Mouse (Mus musculus) embryonic facial prominence, embryonic 11.5 days (tissue): ENCODE measurements around the gene Vtn. TPM values are rescaled to one million over a fixed set of nuclear protein-coding genes. Genes with fewer than 3 reads are reported as not detected.
A peak's percentile ranks its signal among the peaks of the same experiment; 100 is the strongest.

Experiments
- ATAC-seq: fragments of 200-750 bp; cut with Nextera tagmentation; replicated peaks from 2 replicates; pipeline ENCODE4 v1.8.0; 2017; ENCODE audit warnings: low read depth; ENCODE audit not compliant: insufficient number of reproducible peaks, low FRiP score, low TSS enrichment
- DNase-seq: peaks from one replicate; pipeline ENCODE4 v3.0.0-alpha.2; 2015; ENCODE audit warnings: low spot score
- H3K27ac ChIP-seq: fragments of 300-500 bp; sonication (generic); replicated peaks from 2 replicates; pipeline ENCODE4 v1.5.1; 2014; ENCODE audit warnings: mild to moderate bottlenecking, low read depth, low read length, control low read depth
- H3K27me3 ChIP-seq: fragments of 300-500 bp; sonication (generic); 2 replicates; pipeline ENCODE4 v1.6.1; 2014; ENCODE audit warnings: mild to moderate bottlenecking, low read length, moderate library complexity, mixed read lengths; ENCODE audit not compliant: control insufficient read depth, insufficient read depth
- H3K36me3 ChIP-seq: fragments of 300-500 bp; sonication (generic); replicated peaks from 2 replicates; pipeline ENCODE4 v1.6.1; 2014; ENCODE audit warnings: low read depth, mild to moderate bottlenecking, low read length, moderate library complexity, mixed read lengths; ENCODE audit not compliant: control insufficient read depth, insufficient read depth
- H3K4me1 ChIP-seq: fragments of 300-500 bp; sonication (generic); 2 replicates; pipeline ENCODE4 v1.6.1; 2014; ENCODE audit warnings: low read length, mixed read lengths; ENCODE audit not compliant: control insufficient read depth, insufficient read depth
- H3K4me2 ChIP-seq: fragments of 300-500 bp; sonication (generic); 2 replicates; pipeline ENCODE4 v1.6.1; 2014; ENCODE audit warnings: low read depth, mild to moderate bottlenecking, control low read depth, low read length, moderate library complexity
- H3K4me3 ChIP-seq: fragments of 300-500 bp; sonication (generic); 2 replicates; pipeline ENCODE4 v1.5.1; 2014; ENCODE audit warnings: low read depth, low read length, control low read depth
- H3K9ac ChIP-seq: fragments of 300-500 bp; sonication (generic); replicated peaks from 2 replicates; pipeline ENCODE4 v1.6.1; 2014; ENCODE audit warnings: mild to moderate bottlenecking, control low read depth, low read length
- H3K9me3 ChIP-seq: fragments of 300-500 bp; sonication (generic); replicated peaks from 2 replicates; pipeline ENCODE4 v1.6.1; 2016; ENCODE audit warnings: mild to moderate bottlenecking, low read length, inconsistent platforms, mixed read lengths; ENCODE audit not compliant: control insufficient read depth
- WGBS: fragments of 180-500 bp; shearing (Covaris S2); extraction: QIAGEN DNeasy Blood & Tissue Kit; methylation state at CpG from one replicate; pipeline ENCODE4 v1.1.7; 2014; 5-methylcytosine and 5-hydroxymethylcytosine counted together
- polyA plus RNA-seq: library from polyadenylated mRNA; unstranded; fragments of >200 nt; fragmentation: Nextera tagmentation; extraction: Ambion mirVana; gene quantifications from 2 replicates; pipeline ENCODE4 v1.2.1, GENCODE M21; 2014

The Vtn gene
- polyA plus RNA-seq, 1 experiment from 2014 or later: 30.4 TPM

DNA sequence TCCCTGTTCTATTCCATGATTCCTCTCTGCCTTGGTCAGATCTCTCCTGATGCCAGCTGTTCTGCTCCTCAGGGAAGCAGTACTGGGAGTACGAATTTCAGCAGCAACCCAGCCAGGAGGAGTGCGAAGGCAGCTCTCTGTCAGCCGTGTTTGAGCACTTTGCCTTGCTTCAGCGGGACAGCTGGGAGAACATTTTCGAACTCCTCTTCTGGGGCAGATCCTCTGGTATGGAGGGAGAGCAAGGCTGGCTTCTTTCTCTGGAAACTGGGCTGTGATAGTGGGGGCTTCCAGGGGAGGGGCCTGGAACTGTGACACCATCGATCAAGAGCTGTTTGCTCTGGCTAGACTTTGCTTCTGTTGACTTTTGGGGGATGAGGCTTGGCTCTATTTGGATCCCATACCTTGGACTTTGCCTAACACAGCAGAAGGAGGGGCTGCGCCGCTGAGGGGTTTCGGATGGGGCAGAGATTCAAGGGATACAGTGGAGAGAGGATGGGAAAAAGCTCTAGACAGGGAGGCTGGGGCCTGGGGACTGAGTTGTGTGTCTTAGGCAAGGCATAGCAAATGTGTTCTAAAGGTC, 1.8 kb downstream of the Vtn start:
- DNase-seq (no peak), ATAC-seq (no peak)
- Histone ChIP-seq H3K27ac (no peak overlapping the region), H3K27me3 (peaks cover 16% of the 10 kb centered on the region), H3K4me1 (peaks cover 3% of the 10 kb centered on the region; the same call in 1 of the 2 replicates), H3K4me3 (no peak overlapping the region), H3K4me2 (no peak overlapping the region), H3K9me3 (no peaks in the 10 kb centered on the region), H3K36me3 (no peaks in the 10 kb centered on the region), H3K9ac (no peak overlapping the region)
- 82% methylated on average over 9 of the region's 9 CpGs for WGBS

DNA sequence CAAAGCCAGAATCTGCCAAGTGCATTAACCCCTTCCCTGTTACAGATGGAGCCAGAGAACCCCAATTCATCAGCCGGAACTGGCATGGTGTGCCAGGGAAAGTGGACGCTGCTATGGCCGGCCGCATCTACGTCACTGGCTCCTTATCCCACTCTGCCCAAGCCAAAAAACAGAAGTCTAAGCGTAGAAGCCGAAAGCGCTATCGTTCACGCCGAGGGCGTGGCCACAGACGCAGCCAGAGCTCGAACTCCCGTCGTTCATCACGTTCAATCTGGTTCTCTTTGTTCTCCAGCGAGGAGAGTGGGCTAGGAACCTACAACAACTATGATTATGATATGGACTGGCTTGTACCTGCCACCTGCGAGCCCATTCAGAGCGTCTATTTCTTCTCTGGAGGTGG, 2.6 kb downstream of the Vtn start:
- no peak overlapping the region for H3K27ac ChIP-seq
- no peak overlapping the region for H3K4me3 ChIP-seq
- no peaks in the 10 kb centered on the region for H3K36me3 ChIP-seq
- H3K9me3 ChIP-seq: no peaks in the 10 kb centered on the region
- ATAC-seq (no peak), DNase-seq (no peak)
- peaks cover 3% of the 10 kb centered on the region; the same call in 1 of the 2 replicates for H3K4me1 ChIP-seq
- WGBS: 76% methylated on average over 20 of the region's 20 CpGs
- H3K4me2 ChIP-seq: no peak overlapping the region; the same call in 1 of the 2 replicates
- peaks cover 10% of the 10 kb centered on the region for H3K27me3 ChIP-seq
- no peak overlapping the region for H3K9ac ChIP-seq

DNA sequence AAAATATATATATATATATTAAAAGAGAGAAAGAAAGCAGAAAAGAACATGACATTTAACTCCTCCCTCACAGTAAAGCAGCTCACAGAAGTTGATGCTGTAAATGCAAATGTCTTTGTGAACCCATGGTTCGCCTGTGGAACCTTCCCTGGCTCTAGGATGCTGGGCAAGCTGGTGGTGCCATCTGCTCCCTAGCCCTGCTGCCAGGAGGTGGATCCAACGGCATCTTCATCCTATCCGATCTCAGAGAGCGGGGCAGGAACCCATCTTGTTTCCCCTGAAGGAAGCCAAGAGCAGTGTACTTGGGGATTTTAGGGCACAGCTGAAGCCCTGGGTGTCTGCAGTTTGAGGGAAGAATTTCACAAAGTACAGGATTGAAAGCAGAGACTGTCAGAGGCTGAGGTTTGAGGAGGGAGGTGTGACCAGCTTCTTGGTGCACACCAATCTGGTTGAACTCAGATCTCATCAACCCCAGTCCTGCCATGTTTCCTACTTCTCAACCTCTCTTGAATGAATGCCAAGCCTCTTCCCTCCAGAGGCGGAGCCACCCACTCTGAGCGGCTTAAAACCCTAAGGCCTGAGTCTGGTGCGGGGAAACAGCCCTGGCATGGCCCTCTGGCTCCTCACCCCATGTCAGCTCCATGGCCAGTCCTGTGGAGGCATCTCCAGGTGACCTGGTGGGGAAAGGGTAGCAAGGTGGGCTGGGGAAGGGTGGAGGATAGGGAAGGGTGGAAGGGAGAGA, 4.2 kb downstream of the Vtn start, which contains the start of gene Sebox:
TSS of gene Sebox (plus strand) at position 539 of the 742 bp plus-strand sequence.
- H3K27me3 ChIP-seq: peaks cover 5% of the 10 kb centered on the region; the same call in 1 of the 2 replicates
- no peak within 1 kb of the TSS for H3K4me3 ChIP-seq
- ATAC-seq: no peak

DNA sequence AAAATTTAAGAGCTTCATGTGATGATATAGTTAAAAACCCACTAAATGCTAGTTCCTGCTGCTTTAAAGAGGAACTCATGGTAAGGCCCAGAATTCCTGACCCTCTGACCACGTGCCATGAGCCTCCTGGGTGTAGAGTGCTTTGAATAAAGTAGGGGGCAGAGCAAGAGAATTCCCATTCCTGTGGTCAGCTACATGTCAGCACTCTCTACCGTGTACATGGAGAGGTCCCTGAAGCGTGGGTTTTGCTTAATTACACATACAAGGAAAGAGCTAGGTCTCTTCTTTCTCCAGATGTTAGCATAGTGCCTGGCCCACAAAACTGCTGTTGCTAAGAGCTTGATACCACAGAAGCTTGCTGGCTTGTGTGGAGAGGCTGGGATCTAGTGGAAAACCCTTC, 6.5 kb downstream of the Vtn start:
- H3K27me3 ChIP-seq: no peaks in the 10 kb centered on the region
- H3K36me3 ChIP-seq: no peaks in the 10 kb centered on the region; the same call in 1 of the 2 replicates
- no peaks in the 10 kb centered on the region for H3K9me3 ChIP-seq
- H3K4me2 ChIP-seq: no peak overlapping the region
- H3K4me3 ChIP-seq: no peak overlapping the region
- no peaks in the 10 kb centered on the region for H3K4me1 ChIP-seq
- WGBS: 75% methylated on average over 3 of the region's 3 CpGs
- H3K27ac ChIP-seq: no peak overlapping the region
- ATAC-seq: no peak
- no peak overlapping the region for H3K9ac ChIP-seq
- no peak for DNase-seq

More for the DNA sequence above, 4.2 kb downstream of the Vtn start, which contains the start of gene Sebox:
- Histone ChIP-seq H3K4me1 (no peaks in the 10 kb centered on the region), H3K27ac (no peak within 1 kb of the TSS), H3K4me2 (no peak within 1 kb of the TSS), H3K9ac (no peak within 1 kb of the TSS), H3K36me3 (no peaks in the 10 kb centered on the region; the same call in 1 of the 2 replicates), H3K9me3 (no peaks in the 10 kb centered on the region)
- no peak for DNase-seq
- 69% methylated on average over 7 of the region's 7 CpGs for WGBS

DNA sequence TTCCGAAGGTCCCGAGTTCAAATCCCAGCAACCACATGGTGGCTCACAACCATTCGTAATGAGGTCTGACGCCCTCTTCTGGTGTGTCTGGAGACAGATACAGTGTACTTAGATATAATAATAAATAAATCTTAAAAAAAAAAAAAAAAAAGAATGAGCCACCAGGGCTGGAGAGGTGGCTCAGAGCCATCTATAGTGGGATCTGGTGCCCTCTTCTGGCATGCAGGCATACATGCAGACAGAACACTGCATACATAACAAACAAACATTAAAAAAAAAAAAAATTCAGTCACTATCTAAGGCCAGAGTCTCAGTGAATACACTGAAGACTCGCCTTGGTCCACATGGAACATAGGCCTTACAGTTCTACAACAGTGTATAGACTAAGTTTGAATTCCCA, 10.3 kb downstream of the Vtn start:
- no peak overlapping the region for H3K9ac ChIP-seq
- ATAC-seq (no peak), DNase-seq (no peak)
- H3K27me3 ChIP-seq: no peaks in the 10 kb centered on the region
- no peak overlapping the region for H3K4me2 ChIP-seq
- no peaks in the 10 kb centered on the region; the same call in 1 of the 2 replicates for H3K4me1 ChIP-seq
- H3K27ac ChIP-seq: no peak overlapping the region
- H3K36me3 ChIP-seq: no peaks in the 10 kb centered on the region; the same call in 1 of the 2 replicates
- 81% methylated on average over 5 of the region's 5 CpGs for WGBS
- no peaks in the 10 kb centered on the region for H3K9me3 ChIP-seq
- H3K4me3 ChIP-seq: no peak overlapping the region

DNA sequence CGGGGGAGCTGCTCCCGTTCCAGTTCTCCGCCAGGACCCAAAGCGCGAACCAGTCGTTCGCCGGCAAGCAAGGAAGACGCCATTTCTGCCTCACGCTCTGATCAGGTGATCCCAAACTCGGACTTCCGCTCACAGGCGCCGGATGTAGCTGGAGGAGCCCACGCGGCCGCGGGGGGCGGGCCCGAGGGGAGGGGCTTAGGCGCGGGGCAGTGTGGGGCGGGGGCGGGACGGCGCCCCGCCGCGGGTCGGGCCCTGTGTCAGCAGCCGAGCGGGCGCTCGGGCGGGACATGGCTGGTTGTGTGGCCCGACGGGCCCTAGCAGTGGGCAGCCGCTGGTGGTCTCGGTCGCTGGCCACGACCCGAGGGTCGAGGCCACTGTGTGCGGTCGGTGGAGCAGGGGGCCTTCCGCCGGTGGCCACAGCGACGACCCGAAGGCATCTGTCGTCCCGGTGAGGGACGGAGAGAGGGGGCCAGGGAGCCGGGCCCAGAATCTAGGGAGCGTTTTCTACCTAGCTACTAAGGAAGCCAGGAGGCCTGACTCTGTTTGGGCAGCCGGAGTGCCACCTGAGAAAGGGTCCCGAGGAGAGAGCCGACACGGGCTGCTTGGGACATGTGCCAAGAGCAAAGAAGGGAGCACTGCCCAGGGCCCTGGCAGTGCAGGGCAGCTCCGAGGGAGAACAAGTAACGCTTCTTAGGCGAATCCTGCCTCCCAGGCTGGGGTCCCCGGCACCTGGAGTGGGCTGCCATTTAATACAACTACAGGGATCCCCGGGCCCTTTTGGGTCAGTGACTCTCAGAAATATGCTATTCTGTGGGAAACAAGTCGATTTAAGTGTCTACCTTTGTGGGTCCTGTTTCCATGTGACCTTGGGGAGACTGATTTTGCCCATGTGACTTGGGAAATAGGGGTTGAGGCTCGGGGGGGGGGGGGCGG, 13.4 kb downstream of the Vtn start, which contains the start of the genes Tmem199 and Poldip2:
TSS of gene Tmem199 (minus strand) at position 148 of the 933 bp plus-strand sequence.
TSS of gene Poldip2 (plus strand) at position 169 of the 933 bp plus-strand sequence.
- peaks cover 8% of the 10 kb centered on the region for H3K36me3 ChIP-seq
- H3K4me2 ChIP-seq: peak within 1 kb of the TSS; percentile 74
- H3K27ac ChIP-seq: peak within 1 kb of the TSS; percentile 31
- DNase-seq (peak; percentile 97), ATAC-seq (peak; percentile 95)
- peak within 1 kb of the TSS; percentile 88 for H3K9ac ChIP-seq
- H3K4me3 ChIP-seq: peak within 1 kb of the TSS; percentile 70
- H3K27me3 ChIP-seq: no peaks in the 10 kb centered on the region
- H3K4me1 ChIP-seq: no peaks in the 10 kb centered on the region; the same call in 1 of the 2 replicates
- under 1% methylated on average over 67 of the region's 67 CpGs for whole genome bisulfite sequencing
- H3K9me3 ChIP-seq: no peaks in the 10 kb centered on the region

DNA sequence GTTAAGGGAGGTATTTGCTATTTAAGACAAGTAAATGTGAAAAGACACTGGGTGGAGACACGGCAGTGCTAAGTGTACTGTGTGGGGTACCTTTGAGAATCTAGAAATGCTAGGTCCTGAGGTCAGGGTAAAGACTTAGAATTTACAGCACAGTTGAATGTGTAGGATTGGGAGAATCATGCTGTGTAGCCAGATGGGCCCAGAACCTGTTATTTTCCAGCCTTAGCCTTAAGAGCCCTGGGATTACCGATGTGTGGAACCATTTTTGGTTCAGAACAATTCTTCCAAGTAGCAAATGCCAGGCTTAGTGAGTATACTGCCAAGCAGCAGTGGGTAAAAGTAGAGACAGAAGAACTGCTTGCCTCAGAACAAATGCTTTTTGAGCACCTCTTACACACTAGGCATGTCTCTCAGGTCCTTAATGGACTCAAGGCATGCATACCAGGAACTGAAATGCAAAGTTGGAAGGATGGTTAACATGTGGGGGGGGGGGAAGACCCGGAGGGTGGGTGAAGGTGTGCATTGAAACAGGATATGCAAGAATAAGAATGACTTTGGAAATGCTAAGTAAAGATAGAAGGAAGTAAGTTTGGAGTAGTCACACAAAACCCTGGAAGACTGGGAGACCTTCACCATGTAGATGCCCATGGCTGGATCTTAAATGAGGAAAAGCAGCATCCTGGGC, 14.4 kb downstream of the Vtn start:
- peak overlapping the region; percentile 74 for H3K4me2 ChIP-seq
- DNase-seq: no peak
- no peaks in the 10 kb centered on the region for H3K9me3 ChIP-seq
- no peaks in the 10 kb centered on the region for H3K27me3 ChIP-seq
- H3K4me1 ChIP-seq: no peaks in the 10 kb centered on the region; the same call in 1 of the 2 replicates
- peak overlapping the region; percentile 88; the same call in 1 of the 2 replicates for H3K9ac ChIP-seq
- ATAC-seq: no peak
- no peak overlapping the region for H3K27ac ChIP-seq
- H3K4me3 ChIP-seq: peak overlapping the region; percentile 70
- WGBS: 84% methylated on average over 3 of the region's 3 CpGs
- H3K36me3 ChIP-seq: peaks cover 8% of the 10 kb centered on the region
